Mouse (Mus musculus): ENCODE measurements around the gene Cops4. TPM values are rescaled to one million over a fixed set of nuclear protein-coding genes. Genes with fewer than 3 reads are reported as not detected.

The Cops4 gene
- polyA plus RNA-seq, 1 experiment, result 14.0 TPM

DNA sequence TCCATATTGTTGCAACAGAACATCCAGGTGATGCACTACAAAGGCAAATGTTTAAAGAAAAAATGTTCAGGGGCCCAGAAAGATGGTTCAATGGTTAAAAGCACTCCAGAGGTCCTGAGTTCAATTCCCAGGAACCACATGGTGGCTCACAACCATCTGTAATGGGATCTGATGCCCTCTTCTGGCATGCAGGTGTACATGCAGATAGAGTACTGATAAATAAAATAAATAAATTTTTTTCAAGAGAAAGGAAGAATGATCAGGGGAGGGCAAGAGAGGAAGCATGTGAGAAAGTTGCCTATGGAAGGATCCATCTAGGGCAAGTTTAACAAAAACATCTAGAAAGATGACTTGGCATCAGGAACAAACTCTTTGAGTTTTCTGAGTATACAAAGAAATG lies 5.5 kb upstream of the Cops4 start:
- Histone ChIP-seq H3K4me3 (ENCODE audit: low read depth, low read length) (no peak overlapping the region), H3K36me3 (ENCODE audit: control insufficient read depth, insufficient read depth, low read length) (no peaks in the 10 kb centered on the region), H3K27me3 (ENCODE audit: control insufficient read depth, insufficient read depth, low read length) (no peaks in the 10 kb centered on the region), H3K4me1 (ENCODE audit: control insufficient read depth, insufficient read depth, insufficient read length, low read length) (peaks cover 21% of the 10 kb centered on the region; the same call in 1 of the 2 replicates), H3K27ac (ENCODE audit: insufficient read depth, low read depth, low read length) (no peak overlapping the region)
- TF ChIP-seq CTCF (IDR thresholded peaks at IDR 0.05; ENCODE audit: extremely low read depth, insufficient read length, insufficient replicate concordance, low read depth, low read length) (no peak), POLR2A (IDR thresholded peaks at IDR 0.05; ENCODE audit: low read depth, low read length) (no peak)

DNA sequence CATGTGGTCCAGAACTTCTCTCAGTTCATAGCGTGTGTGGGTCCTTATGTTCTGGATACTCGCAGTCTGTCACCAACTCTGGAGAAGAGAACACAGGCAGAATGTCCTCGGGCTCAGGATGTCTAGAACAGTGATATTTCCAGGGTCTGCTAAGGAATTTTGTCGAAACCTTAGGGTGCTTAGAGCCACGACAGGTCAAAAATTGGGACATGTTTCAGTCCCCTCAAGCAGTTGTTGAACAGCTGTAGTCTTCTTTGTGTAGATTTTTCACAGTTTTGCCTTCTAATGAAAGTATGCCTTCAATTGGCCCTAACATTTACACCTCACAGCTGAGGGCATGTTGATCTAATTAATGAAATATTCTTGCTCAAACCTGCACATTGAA lies 910 bp downstream of the Cops4 start:
- WGBS, result 3% methylated on average over 5 of the region's 5 CpGs
- H3K4me1 ChIP-seq (ENCODE audit: control insufficient read depth, insufficient read depth, insufficient read length, low read length), result peaks cover 11% of the 10 kb centered on the region; the same call in 1 of the 2 replicates
- TF ChIP-seq POLR2A (IDR thresholded peaks at IDR 0.05; ENCODE audit: low read depth, low read length), result no peak
- no peak for TF ChIP-seq CTCF (IDR thresholded peaks at IDR 0.05; ENCODE audit: extremely low read depth, insufficient read length, insufficient replicate concordance, low read depth, low read length)
- no peaks in the 10 kb centered on the region for H3K27me3 ChIP-seq (ENCODE audit: control insufficient read depth, insufficient read depth, low read length)
- H3K36me3 ChIP-seq (ENCODE audit: control insufficient read depth, insufficient read depth, low read length), result 0 out of 2 replicates have a peak, but pooled peaks cover 1% of the 10 kb centered on the region
- H3K4me3 ChIP-seq (ENCODE audit: low read depth, low read length), result peak overlapping the region; percentile 87
- peak overlapping the region; percentile 70; the same call in 1 of the 2 replicates for H3K27ac ChIP-seq (ENCODE audit: insufficient read depth, low read depth, low read length)

DNA sequence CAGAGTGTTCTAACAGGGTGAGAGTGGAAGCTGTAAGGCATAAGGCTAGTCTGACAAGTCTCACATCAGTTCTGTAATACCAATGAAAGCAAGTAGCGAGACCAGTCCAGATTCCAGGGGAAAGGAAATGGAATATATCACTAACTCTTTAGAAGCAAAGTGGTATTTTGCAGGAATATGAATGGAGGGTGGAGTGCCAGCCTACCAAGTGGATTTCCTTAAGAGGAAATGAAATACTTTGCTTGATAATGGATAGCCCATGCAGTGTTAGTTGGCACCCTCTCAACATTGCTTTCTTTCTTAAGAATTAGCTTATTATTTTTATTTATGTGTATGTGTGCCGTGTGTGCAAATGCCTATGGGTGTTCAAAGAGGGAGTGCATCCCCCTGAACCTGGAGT lies 2.1 kb downstream of the Cops4 start:
- Histone ChIP-seq H3K4me1 (ENCODE audit: control insufficient read depth, insufficient read depth, insufficient read length, low read length) (peaks cover 5% of the 10 kb centered on the region; the same call in 1 of the 2 replicates), H3K4me3 (ENCODE audit: low read depth, low read length) (no peak overlapping the region), H3K36me3 (ENCODE audit: control insufficient read depth, insufficient read depth, low read length) (peaks cover 3% of the 10 kb centered on the region; the same call in 1 of the 2 replicates), H3K27ac (ENCODE audit: insufficient read depth, low read depth, low read length) (no peak overlapping the region), H3K27me3 (ENCODE audit: control insufficient read depth, insufficient read depth, low read length) (no peaks in the 10 kb centered on the region)
- 78% methylated on average over 2 of the region's 2 CpGs for WGBS
- TF ChIP-seq CTCF (IDR thresholded peaks at IDR 0.05; ENCODE audit: extremely low read depth, insufficient read length, insufficient replicate concordance, low read depth, low read length) (no peak), POLR2A (IDR thresholded peaks at IDR 0.05; ENCODE audit: low read depth, low read length) (no peak)

DNA sequence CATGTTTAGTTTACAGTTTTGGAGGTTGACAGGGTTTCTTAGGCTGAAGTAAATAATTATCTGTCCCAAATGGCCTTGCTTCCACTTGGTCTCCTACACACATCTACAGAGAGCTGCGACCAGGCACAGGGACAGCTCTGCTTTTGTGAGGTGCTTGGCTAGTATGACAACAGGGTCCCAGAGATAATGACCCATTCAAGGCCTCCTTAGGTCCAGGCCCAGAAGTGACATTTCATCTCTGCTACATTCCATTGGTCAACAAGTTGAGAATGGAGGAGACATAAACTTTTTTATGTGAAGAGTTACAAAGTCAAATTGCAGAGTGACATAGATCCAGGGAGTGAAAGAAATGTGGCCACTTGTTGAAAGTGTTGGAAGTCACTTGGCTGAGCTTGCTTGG lies 5.2 kb downstream of the Cops4 start:
- Histone ChIP-seq H3K4me1 (ENCODE audit: control insufficient read depth, insufficient read depth, insufficient read length, low read length) (no peaks in the 10 kb centered on the region), H3K27ac (ENCODE audit: insufficient read depth, low read depth, low read length) (no peak overlapping the region), H3K4me3 (ENCODE audit: low read depth, low read length) (no peak overlapping the region), H3K36me3 (ENCODE audit: control insufficient read depth, insufficient read depth, low read length) (peaks cover 5% of the 10 kb centered on the region), H3K27me3 (ENCODE audit: control insufficient read depth, insufficient read depth, low read length) (no peaks in the 10 kb centered on the region)
- 84% methylated on average over 1 of the region's 1 CpGs for WGBS
- TF ChIP-seq POLR2A (IDR thresholded peaks at IDR 0.05; ENCODE audit: low read depth, low read length) (no peak), CTCF (IDR thresholded peaks at IDR 0.05; ENCODE audit: extremely low read depth, insufficient read length, insufficient replicate concordance, low read depth, low read length) (no peak)

DNA sequence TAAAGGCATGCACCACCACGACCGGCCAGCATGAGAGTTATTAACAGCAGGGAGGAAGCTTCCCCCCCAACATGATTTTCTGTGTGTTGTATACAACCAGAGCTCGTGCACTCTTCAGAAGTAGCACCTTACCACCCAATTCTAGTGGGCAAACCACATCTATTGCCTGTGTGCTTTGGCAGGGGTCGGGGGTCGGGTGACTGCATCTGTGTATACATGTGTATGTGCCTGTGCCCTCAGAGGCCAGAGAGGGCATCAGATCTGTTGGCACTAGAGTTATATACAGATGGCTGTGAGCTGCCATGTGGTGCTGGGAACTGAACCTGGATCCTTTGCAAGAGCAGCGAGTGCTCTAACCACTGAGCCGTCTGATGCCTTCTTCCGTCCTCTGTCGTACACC lies 6.8 kb downstream of the Cops4 start:
- peaks cover 16% of the 10 kb centered on the region for H3K36me3 ChIP-seq (ENCODE audit: control insufficient read depth, insufficient read depth, low read length)
- H3K27me3 ChIP-seq (ENCODE audit: control insufficient read depth, insufficient read depth, low read length), result no peaks in the 10 kb centered on the region
- H3K4me1 ChIP-seq (ENCODE audit: control insufficient read depth, insufficient read depth, insufficient read length, low read length), result no peaks in the 10 kb centered on the region
- no peak overlapping the region for H3K4me3 ChIP-seq (ENCODE audit: low read depth, low read length)
- H3K27ac ChIP-seq (ENCODE audit: insufficient read depth, low read depth, low read length), result no peak overlapping the region
- WGBS, result 95% methylated on average over 9 of the region's 9 CpGs
- TF ChIP-seq CTCF (IDR thresholded peaks at IDR 0.05; ENCODE audit: extremely low read depth, insufficient read length, insufficient replicate concordance, low read depth, low read length) (no peak), POLR2A (IDR thresholded peaks at IDR 0.05; ENCODE audit: low read depth, low read length) (no peak)

DNA sequence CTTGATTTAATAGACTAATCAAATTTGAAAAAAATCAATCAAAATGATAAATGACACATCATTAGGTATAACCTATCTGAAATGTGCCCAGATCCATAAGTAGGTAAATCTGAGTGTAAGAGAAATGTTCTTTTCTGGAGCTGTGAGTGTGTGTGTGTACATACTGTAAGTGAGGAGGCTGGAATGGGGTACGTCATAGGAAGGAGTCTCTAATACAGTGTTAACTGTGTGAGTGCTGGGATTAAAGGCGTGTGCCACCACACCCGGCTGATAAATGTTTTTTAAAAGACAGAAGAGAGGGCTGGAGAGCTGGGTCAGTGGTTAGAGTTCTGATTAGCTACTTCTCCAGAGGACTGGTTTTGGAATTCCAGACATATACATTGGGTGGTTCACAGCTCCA lies 7.5 kb downstream of the Cops4 start:
- Histone ChIP-seq H3K36me3 (ENCODE audit: control insufficient read depth, insufficient read depth, low read length) (peaks cover 23% of the 10 kb centered on the region), H3K4me3 (ENCODE audit: low read depth, low read length) (no peak overlapping the region), H3K27me3 (ENCODE audit: control insufficient read depth, insufficient read depth, low read length) (no peaks in the 10 kb centered on the region), H3K27ac (ENCODE audit: insufficient read depth, low read depth, low read length) (no peak overlapping the region), H3K4me1 (ENCODE audit: control insufficient read depth, insufficient read depth, insufficient read length, low read length) (no peaks in the 10 kb centered on the region)
- WGBS, result 66% methylated on average over 3 of the region's 3 CpGs
- TF ChIP-seq CTCF (IDR thresholded peaks at IDR 0.05; ENCODE audit: extremely low read depth, insufficient read length, insufficient replicate concordance, low read depth, low read length) (no peak), POLR2A (IDR thresholded peaks at IDR 0.05; ENCODE audit: low read depth, low read length) (no peak)

DNA sequence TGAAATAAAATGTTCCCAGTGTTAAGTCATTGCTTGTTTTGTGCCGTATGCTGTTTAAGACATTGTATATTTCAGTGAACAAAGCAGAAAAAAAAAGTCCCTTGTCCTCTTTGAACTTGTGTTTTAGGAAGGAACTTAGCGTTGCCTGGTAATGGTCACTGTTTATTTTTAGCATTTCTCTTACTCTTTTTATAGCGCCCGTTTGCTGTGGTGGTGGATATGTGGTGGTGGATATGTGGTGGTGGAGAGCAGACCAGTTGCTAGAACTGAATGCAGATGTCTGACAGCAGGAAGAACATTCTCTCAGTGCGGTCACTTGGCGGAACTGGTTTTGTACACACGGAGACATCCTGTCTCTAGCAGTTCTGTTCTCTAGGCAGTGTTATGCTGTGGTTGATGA lies 8.1 kb downstream of the Cops4 start:
- H3K27ac ChIP-seq (ENCODE audit: insufficient read depth, low read depth, low read length), result no peak overlapping the region
- 55% methylated on average over 7 of the region's 7 CpGs for WGBS

More for the DNA sequence above, 8.1 kb downstream of the Cops4 start:
- Histone ChIP-seq H3K4me1 (ENCODE audit: control insufficient read depth, insufficient read depth, insufficient read length, low read length) (no peaks in the 10 kb centered on the region), H3K4me3 (ENCODE audit: low read depth, low read length) (no peak overlapping the region), H3K27me3 (ENCODE audit: control insufficient read depth, insufficient read depth, low read length) (no peaks in the 10 kb centered on the region), H3K36me3 (ENCODE audit: control insufficient read depth, insufficient read depth, low read length) (peaks cover 29% of the 10 kb centered on the region)
- TF ChIP-seq POLR2A (IDR thresholded peaks at IDR 0.05; ENCODE audit: low read depth, low read length), result no peak
- TF ChIP-seq CTCF (IDR thresholded peaks at IDR 0.05; ENCODE audit: extremely low read depth, insufficient read length, insufficient replicate concordance, low read depth, low read length), result no peak
